Mouse (Mus musculus): ENCODE results near the gene Wfdc2.
A peak's percentile ranks its signal among the peaks of the same experiment; 100 is the strongest.

The Wfdc2 gene

DNA sequence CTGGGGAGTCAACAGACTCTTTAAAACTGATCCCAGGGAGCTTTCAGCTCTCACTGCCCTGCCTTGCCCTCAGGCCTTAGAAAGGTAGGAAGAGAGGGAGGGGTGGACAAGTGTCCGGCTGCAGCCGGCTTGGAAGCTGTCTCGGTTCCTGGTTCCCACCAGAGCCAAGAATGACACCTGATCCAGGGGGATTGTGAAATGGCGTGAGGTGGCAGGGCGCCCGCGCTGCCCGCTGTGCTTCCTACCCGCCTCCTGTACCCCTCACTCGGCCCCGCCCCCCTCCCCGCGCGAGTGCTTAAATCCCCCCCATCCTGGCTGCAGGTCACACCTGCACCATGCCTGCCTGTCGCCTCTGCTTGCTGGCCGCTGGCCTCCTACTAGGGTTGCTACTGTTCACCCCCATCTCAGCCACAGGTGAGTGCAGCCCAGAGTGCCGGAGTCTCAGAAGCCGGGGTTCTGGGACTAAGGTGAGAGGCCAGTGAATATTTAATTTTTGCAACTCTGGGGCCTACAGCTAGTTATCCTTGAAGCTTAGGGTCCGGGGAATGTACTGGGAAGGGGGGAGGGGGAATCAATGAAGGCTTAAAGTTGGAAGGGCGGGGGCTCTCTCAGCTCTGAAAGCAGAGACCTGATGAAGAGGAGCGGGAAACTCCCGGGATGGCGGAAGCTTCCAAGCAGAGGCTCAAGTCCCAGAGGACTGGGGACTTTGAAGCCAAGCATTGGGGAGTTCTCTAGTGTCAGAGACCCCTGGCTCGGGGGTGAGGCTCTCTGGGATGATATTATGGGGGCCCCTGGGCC, at the start of gene Wfdc2:
Gene Wfdc2, plus strand, starts transcription at position 23 of the 798 bp plus-strand sequence.
- no peak for DNase-seq (ENCODE audit: low spot score in 2 of 2)

DNA sequence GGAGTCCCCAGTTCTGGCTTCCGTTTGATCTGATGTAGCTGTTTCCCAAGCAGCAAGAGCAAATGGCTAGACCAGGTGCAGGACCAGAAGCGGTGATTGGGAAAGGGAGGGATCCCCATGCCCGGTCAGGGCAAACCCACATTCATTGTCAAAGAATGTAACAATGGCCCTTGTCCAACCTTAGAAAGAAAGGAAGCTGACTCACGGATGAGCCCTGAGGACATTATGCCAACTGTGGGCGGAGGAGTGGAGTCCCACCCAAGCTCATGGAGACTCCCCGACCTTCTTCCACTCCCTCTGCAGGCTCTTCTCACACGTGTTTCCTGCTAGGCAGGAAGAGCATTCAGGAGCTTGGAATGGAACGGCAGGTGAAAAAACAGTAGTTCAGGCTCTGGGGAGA, 48.8 kb upstream of the Wfdc2 start:
- no peak for DNase-seq (ENCODE audit: low spot score in 2 of 2)

GRCm38 (mm10) chr2:164514916-164515315, 47.3 kb upstream of the Wfdc2 start:
- DNase-seq (ENCODE audit: low spot score in 2 of 2) = no peak

- no peak for DNase-seq (ENCODE audit: low spot score in 2 of 2)
Measured at GRCm38 (mm10) chr2:164515897-164516296, 46.3 kb upstream of the Wfdc2 start.

DNA sequence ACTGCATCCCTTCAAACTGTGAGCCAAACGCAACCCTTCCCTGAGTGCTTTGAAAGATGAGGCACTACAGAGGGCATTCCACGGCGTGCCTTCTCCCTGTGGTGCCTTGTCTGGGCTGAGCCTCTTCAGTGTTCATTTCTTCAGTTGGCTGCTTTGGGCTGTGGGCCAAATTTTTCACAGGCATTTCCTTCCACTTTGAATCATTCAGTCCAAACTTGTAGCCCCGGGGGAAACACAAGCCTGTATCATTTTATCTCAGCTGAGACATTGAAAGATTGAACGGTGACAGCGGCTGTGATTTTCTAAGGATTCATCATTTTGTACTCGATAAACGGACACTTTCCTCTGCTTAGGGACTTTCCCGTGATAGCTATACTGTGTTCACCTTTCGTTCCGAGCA, 45.6 kb upstream of the Wfdc2 start:
- no peak for DNase-seq (ENCODE audit: low spot score in 2 of 2)

- DNase-seq (ENCODE audit: low spot score in 2 of 2) = peak; percentile 44 to 65
Measured at GRCm38 (mm10) chr2:164517485-164518221, 44.6 kb upstream of the Wfdc2 start.

DNA sequence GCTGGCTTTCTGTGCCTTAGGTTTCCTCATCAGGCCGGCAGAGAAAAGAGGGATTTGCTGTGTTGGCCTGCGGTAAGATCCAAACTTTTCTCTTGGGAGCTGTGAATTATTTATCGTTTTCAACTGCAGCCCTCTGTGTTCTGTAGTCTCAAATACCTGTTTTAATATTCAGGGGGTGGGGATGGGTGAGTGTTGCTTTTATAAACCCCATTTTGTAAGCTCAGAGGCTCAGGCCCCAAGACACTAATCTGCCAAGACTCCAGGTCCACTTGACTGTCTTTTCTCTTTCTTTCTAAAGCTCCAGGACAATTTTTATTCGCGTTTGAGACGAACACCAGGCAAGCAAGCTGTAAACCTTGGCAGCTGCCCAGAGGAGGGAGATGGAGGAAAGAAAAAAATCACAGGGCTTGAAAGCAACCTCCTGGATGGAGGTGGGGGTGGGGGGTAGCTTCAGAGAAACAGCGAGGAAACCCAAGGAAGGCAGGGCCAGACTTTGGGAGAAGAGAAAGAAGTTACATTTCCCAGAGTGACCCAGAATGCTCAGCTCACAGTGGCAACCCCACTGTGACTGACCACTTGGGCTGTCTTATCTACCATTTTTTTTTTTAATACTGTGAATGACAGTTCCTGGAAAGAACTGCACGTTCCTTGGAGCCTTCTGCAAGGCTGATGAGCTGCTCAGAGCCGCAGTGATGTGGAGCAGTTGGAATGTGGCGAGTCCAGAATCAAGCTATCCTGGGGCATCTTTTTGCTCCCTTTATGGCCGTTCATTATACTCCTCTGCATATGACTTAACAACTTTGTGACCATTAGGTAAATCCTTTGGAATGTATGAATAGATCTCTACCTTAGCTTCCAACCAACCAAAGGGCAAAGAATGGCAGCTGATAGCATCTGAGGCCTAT, 43.7 kb upstream of the Wfdc2 start:
- no peak for DNase-seq (ENCODE audit: low spot score in 2 of 2)

DNA sequence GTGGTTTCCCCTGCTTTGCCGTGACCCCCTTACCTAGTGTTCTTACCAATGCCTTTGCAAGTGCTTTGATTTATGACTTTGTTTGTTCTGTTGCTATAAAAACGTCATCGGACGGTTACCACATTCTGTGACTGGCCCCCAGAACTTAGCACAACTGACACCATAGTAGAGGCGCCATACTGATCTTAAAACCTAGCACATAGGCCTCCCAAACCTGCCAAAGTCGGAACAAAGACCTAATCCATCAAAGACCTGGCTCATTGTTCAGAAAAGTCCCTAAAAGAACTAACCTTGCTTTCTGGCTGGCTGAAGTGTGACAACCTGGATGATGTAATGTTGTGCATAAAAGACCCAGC, 43.1 kb upstream of the Wfdc2 start:
- no peak for DNase-seq (ENCODE audit: low spot score in 2 of 2)

GRCm38 (mm10) chr2:164520782-164521181, 41.4 kb upstream of the Wfdc2 start:
- peak in 1 of 2 experiments; percentile 39 for DNase-seq (ENCODE audit: low spot score in 2 of 2)

DNA sequence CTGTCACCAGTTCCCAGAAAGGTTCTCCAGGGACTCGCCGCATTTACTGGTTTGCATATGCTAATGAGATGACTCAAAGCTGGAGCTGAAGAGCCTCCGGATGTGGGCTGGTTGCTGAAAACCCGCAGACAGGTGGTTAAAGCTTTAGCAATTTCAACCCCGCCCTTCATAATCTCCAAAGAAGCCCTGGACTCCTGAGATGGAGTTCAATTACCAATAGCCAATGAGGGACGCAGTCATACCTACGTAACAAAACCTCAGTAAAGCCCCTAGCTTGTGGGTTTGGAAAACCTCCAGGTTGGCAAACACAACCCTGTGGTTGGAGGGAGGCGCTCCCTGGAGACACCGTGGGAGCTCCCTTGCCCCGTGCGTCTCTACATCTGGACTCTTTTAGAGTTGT, 40.4 kb upstream of the Wfdc2 start:
- DNase-seq (ENCODE audit: low spot score in 2 of 2) = peak; percentile 19 to 42

DNA sequence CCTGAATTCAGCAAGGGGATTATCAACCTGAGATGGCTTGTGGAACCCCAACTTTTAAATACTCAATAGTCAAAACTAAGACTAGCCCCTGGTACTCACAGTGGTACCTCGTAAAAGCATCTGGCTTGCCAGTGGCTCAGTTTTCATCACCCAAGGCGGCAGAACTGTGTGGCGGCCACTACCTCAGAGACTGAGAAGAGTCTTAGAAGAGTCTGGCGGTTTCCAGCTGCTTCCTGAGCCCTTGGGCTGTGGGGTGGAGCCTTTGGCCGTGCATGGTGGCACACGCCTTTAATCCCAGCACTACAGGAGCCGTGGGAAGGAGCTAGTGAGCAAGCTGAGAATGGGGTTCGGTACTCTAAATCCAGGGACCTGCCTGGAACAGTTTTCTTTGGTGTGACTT, 39.9 kb upstream of the Wfdc2 start:
- no peak for DNase-seq (ENCODE audit: low spot score in 2 of 2)

- no peak for DNase-seq (ENCODE audit: low spot score in 2 of 2)
Measured at GRCm38 (mm10) chr2:164523301-164523773, 38.9 kb upstream of the Wfdc2 start.

DNA sequence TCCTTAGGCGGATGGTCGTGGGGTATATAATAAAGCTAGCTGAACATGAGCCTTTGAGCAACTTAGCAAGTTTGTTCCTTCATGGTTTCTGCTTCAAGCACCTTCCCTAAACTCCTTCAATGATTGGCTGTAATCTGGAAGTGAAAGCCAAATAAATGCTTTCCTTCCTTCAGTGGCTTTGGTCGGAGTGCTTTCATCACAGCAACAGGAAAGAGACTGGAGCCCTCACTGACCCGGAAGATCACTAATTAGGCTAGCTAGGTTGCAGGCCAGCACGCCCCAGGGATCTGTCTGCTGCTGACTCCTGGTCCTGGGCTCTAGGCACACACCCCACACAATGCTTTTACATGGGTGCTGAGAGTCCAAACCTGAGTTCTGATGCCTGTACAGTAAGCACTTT, 33.7 kb upstream of the Wfdc2 start:
- DNase-seq (ENCODE audit: low spot score in 2 of 2) = no peak

DNA sequence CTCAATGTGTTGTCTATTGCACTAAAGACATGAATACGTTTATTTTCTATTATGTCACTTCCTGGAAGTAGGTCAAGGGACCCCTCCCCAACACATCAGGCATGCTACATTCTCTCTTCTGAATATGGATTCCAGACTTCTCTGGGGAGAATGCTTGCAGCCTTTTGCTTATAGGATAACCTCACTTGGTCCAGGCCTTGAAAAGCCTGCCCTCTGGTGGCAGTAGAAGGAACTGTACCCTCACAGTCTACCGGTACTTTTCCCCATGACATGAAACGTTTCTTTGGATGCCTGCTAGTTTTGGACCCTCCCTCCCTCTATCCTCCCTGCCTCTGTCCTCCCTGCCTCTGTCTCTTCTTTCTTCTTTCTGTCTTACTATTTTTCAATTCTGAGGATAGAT, 31.0 kb upstream of the Wfdc2 start:
- DNase-seq (ENCODE audit: low spot score in 2 of 2) = peak; percentile 36 to 72

DNA sequence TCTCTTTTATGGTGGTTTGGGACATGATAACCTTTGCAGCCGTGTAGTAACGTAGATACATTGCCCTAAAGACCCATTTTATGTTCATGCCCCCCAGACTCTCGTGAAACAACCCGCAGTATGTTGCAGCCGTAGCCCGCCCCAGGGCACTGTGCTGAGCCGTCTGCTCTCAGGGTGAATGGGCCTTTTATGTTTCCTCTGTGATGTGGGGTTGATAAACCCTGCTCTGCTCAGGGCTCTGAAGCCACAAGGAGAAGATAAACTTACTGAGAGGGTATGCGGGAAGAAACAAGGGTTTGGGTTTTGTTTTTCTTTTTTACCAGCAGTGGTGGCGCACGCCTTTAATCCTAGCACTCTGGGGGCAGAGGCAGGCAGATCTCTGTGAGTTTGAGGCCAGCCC, 27.9 kb upstream of the Wfdc2 start:
- peak in 1 of 2 experiments; percentile 14 for DNase-seq (ENCODE audit: low spot score in 2 of 2)

- DNase-seq (ENCODE audit: low spot score in 2 of 2) = no peak
Measured at GRCm38 (mm10) chr2:164537003-164537402, 25.2 kb upstream of the Wfdc2 start.

GRCm38 (mm10) chr2:164540652-164541427, 21.4 kb upstream of the Wfdc2 start:
- no peak for DNase-seq (ENCODE audit: low spot score in 2 of 2)

GRCm38 (mm10) chr2:164542132-164542531, 20.1 kb upstream of the Wfdc2 start:
- no peak for DNase-seq (ENCODE audit: low spot score in 2 of 2)

- no peak for DNase-seq (ENCODE audit: low spot score in 2 of 2)
Measured at GRCm38 (mm10) chr2:164542598-164542997, 19.6 kb upstream of the Wfdc2 start.

GRCm38 (mm10) chr2:164543745-164544144, 18.5 kb upstream of the Wfdc2 start:
- DNase-seq (ENCODE audit: low spot score in 2 of 2) = no peak

DNA sequence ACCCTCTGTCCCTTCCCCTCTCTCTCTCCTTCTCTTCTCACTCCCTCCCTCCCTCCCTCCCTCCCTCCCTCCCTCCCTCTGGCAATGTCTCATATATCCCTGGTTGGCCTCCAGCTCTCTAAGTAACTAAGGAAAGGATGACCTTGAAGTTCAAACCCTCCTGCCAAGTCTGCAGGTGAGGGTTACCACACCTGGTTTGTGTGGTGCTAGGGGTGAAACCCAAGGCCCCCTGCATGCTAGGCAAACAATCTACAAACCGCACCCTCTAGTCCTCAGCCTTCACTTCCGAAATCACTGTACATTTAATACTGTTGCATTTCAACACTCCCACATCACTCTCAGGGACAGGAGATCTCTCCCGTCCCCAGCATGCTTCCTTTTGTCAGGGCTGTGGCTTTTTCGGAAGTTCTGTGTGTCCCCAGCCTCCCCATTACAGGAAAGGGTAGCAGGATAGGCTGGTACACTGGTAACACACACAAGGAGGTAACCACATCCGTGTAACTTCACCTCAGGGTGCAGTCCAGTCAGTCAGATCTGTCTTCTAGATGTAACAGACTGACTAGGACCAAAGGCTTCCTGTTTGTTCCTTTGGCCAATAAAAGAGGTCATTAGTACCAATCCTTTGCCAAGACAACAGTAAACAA, 17.6 kb upstream of the Wfdc2 start:
- no peak for DNase-seq (ENCODE audit: low spot score in 2 of 2)
